Mouse (Mus musculus) liver, embryonic 12.5 days (tissue): Measurements from ENCODE around the gene Oasl2. TPM values are rescaled to one million over a fixed set of nuclear protein-coding genes. Genes with fewer than 3 reads are reported as not detected.
"Not testable (repeated sequence)": the region's sequence is repeated elsewhere in the genome, so short reads cannot be mapped to it uniquely, and the experiment has no call there.

Experiments
- ATAC-seq: fragments of 200-750 bp; cut with Nextera tagmentation; 2 replicates; pipeline ENCODE4 v1.8.0; 2017; ENCODE audit warnings: moderate number of reproducible peaks, mild to moderate bottlenecking, moderate library complexity
- H3K27ac ChIP-seq: fragments of 300-500 bp; sonication (generic); 2 replicates; pipeline ENCODE4 v1.5.1; 2016; ENCODE audit warnings: mild to moderate bottlenecking
- H3K27me3 ChIP-seq: fragments of 300-500 bp; sonication (generic); replicated peaks from 2 replicates; pipeline ENCODE4 v1.6.1; 2016; ENCODE audit warnings: mild to moderate bottlenecking, moderate library complexity
- H3K36me3 ChIP-seq: fragments of 300-500 bp; sonication (generic); 2 replicates; pipeline ENCODE4 v1.6.1; 2016; ENCODE audit warnings: mild to moderate bottlenecking, moderate library complexity
- H3K4me1 ChIP-seq: fragments of 300-500 bp; sonication (generic); 2 replicates; pipeline ENCODE4 v1.6.1; 2016
- H3K4me2 ChIP-seq: fragments of 300-500 bp; sonication (generic); 2 replicates; pipeline ENCODE4 v1.6.1; 2016; ENCODE audit warnings: mild to moderate bottlenecking, moderate library complexity
- H3K4me3 ChIP-seq: fragments of 300-500 bp; sonication (generic); 2 replicates; pipeline ENCODE4 v1.5.1; 2016; ENCODE audit warnings: mild to moderate bottlenecking, moderate library complexity
- H3K9ac ChIP-seq: fragments of 300-500 bp; sonication (generic); 2 replicates; pipeline ENCODE4 v1.6.1; 2016; ENCODE audit warnings: mild to moderate bottlenecking, moderate library complexity
- H3K9me3 ChIP-seq: fragments of 300-500 bp; sonication (generic); replicated peaks from 2 replicates; pipeline ENCODE4 v1.6.1; 2016; ENCODE audit warnings: mild to moderate bottlenecking, moderate library complexity
- WGBS: fragments of 180-500 bp; shearing (Covaris S2); methylation state at CpG from one replicate; pipeline ENCODE4 v1.1.7; 2016; ENCODE audit not compliant: insufficient replicate concordance; 5-methylcytosine and 5-hydroxymethylcytosine counted together
- polyA plus RNA-seq: library from polyadenylated mRNA; unstranded; fragments of >200 nt; fragmentation: Nextera tagmentation; extraction: Ambion mirVana; gene quantifications from 2 replicates; pipeline ENCODE4 v1.2.1, GENCODE M21; 2016

Gene Oasl2
- 3.5 and 3.9 TPM in 2 replicates for polyA plus RNA-seq

- peak within 1 kb of the TSS; percentile 29 for H3K4me3 ChIP-seq
- no peak within 1 kb of the TSS for H3K27ac ChIP-seq
- H3K4me2 ChIP-seq = peak within 1 kb of the TSS; percentile 48
- H3K4me1 ChIP-seq = peaks cover 17% of the 10 kb centered on the region
- ATAC-seq = no peak
- WGBS = 41% methylated on average over 13 of the region's 13 CpGs
- H3K36me3 ChIP-seq = no peaks in the 10 kb centered on the region
- peak within 1 kb of the TSS; percentile 27; the same call in 1 of the 2 replicates for H3K9ac ChIP-seq
- H3K9me3 ChIP-seq = no peaks in the 10 kb centered on the region
- peaks cover 34% of the 10 kb centered on the region for H3K27me3 ChIP-seq
Measured at GRCm38 (mm10) chr5:114896688-114897373, at the start of gene Oasl2. TSS of gene Oasl2 (plus strand) at chr5:114896936.

- H3K27ac ChIP-seq = no peak overlapping the region
Measured at GRCm38 (mm10) chr5:114851565-114852236, 45.0 kb upstream of the Oasl2 start.

GRCm38 (mm10) chr5:114853364-114853763 is 43.4 kb upstream of the Oasl2 start, which contains the start of gene 4930519G04Rik:
TSS of gene 4930519G04Rik (plus strand) at chr5:114853664.
- H3K4me1 ChIP-seq, H3K27ac ChIP-seq, H3K9me3 ChIP-seq, H3K4me3 ChIP-seq, H3K4me2 ChIP-seq, H3K9ac ChIP-seq, H3K36me3 ChIP-seq, ATAC-seq: not testable (repeated sequence)
- WGBS = 69% methylated on average over 3 of the region's 5 CpGs
- peaks cover 28% of the 10 kb centered on the region for H3K27me3 ChIP-seq

More at GRCm38 (mm10) chr5:114851565-114852236, 45.0 kb upstream of the Oasl2 start:
- 0 out of 2 replicates have a peak, but pooled peaks have one; percentile 37 for ATAC-seq
- H3K9ac ChIP-seq = no peak overlapping the region
- peaks cover 16% of the 10 kb centered on the region for H3K27me3 ChIP-seq
- H3K4me2 ChIP-seq = no peak overlapping the region
- WGBS = 66% methylated on average over 20 of the region's 20 CpGs
- H3K36me3 ChIP-seq = no peaks in the 10 kb centered on the region
- no peaks in the 10 kb centered on the region for H3K9me3 ChIP-seq
- H3K4me3 ChIP-seq = no peak overlapping the region
- no peaks in the 10 kb centered on the region for H3K4me1 ChIP-seq

GRCm38 (mm10) chr5:114858582-114858981 is 38.2 kb upstream of the Oasl2 start, which contains the start of gene Gm9936:
TSS of gene Gm9936 (minus strand) at chr5:114858682.
- H3K9me3 ChIP-seq = no peaks in the 10 kb centered on the region
- peaks cover 52% of the 10 kb centered on the region for H3K27me3 ChIP-seq
- no peaks in the 10 kb centered on the region for H3K36me3 ChIP-seq
- H3K4me2 ChIP-seq = peak within 1 kb of the TSS; percentile 36
- H3K27ac ChIP-seq = no peak within 1 kb of the TSS
- peaks cover 3% of the 10 kb centered on the region; the same call in 1 of the 2 replicates for H3K4me1 ChIP-seq
- ATAC-seq = no peak
- H3K4me3 ChIP-seq = no peak within 1 kb of the TSS
- 72% methylated on average over 12 of the region's 12 CpGs for WGBS
- H3K9ac ChIP-seq = no peak within 1 kb of the TSS

- Histone ChIP-seq H3K9me3 (no peaks in the 10 kb centered on the region), H3K9ac (no peak overlapping the region), H3K36me3 (no peaks in the 10 kb centered on the region), H3K4me2 (peak overlapping the region; percentile 36), H3K27ac (no peak overlapping the region), H3K4me3 (no peak overlapping the region), H3K27me3 (peaks cover 52% of the 10 kb centered on the region), H3K4me1 (peaks cover 3% of the 10 kb centered on the region; the same call in 1 of the 2 replicates)
- WGBS = 6% methylated on average over 18 of the region's 18 CpGs
- ATAC-seq = no peak
Measured at GRCm38 (mm10) chr5:114859253-114859652, 37.5 kb upstream of the Oasl2 start.

GRCm38 (mm10) chr5:114861730-114862129 is 35.0 kb upstream of the Oasl2 start:
- Histone ChIP-seq H3K9ac (no peak overlapping the region), H3K36me3 (no peaks in the 10 kb centered on the region), H3K4me1 (peaks cover 3% of the 10 kb centered on the region; the same call in 1 of the 2 replicates), H3K9me3 (no peaks in the 10 kb centered on the region), H3K4me3 (no peak overlapping the region), H3K4me2 (no peak overlapping the region), H3K27ac (no peak overlapping the region), H3K27me3 (peaks cover 46% of the 10 kb centered on the region)
- 64% methylated on average over 6 of the region's 6 CpGs for WGBS
- no peak for ATAC-seq

- Histone ChIP-seq H3K36me3 (no peaks in the 10 kb centered on the region), H3K9me3 (peaks cover 11% of the 10 kb centered on the region), H3K4me3 (no peak overlapping the region), H3K27ac (no peak overlapping the region), H3K4me1 (no peaks in the 10 kb centered on the region), H3K27me3 (peaks cover 19% of the 10 kb centered on the region), H3K9ac (no peak overlapping the region), H3K4me2 (no peak overlapping the region)
- 61% methylated on average over 7 of the region's 7 CpGs for WGBS
- ATAC-seq = no peak
Measured at GRCm38 (mm10) chr5:114864813-114865212, 31.9 kb upstream of the Oasl2 start.

- ATAC-seq = no peak
- Histone ChIP-seq H3K4me3 (no peak overlapping the region), H3K36me3 (no peaks in the 10 kb centered on the region), H3K27me3 (peaks cover 14% of the 10 kb centered on the region), H3K4me1 (no peaks in the 10 kb centered on the region), H3K27ac (no peak overlapping the region), H3K9ac (no peak overlapping the region), H3K9me3 (peaks cover 11% of the 10 kb centered on the region), H3K4me2 (no peak overlapping the region)
- 80% methylated on average over 12 of the region's 12 CpGs for WGBS
Measured at GRCm38 (mm10) chr5:114865279-114865678, 31.5 kb upstream of the Oasl2 start.

GRCm38 (mm10) chr5:114875858-114876257 is 20.9 kb upstream of the Oasl2 start:
- H3K4me2 ChIP-seq = no peak overlapping the region
- 46% methylated on average over 6 of the region's 6 CpGs for WGBS

GRCm38 (mm10) chr5:114876331-114876730 is 20.4 kb upstream of the Oasl2 start:
- H3K27ac ChIP-seq = no peak overlapping the region
- no peak for ATAC-seq
- H3K4me3 ChIP-seq = no peak overlapping the region
- no peaks in the 10 kb centered on the region for H3K9me3 ChIP-seq
- no peak overlapping the region for H3K4me2 ChIP-seq
- peaks cover 27% of the 10 kb centered on the region for H3K27me3 ChIP-seq
- WGBS = 51% methylated on average over 6 of the region's 6 CpGs
- H3K36me3 ChIP-seq = no peaks in the 10 kb centered on the region
- peaks cover 6% of the 10 kb centered on the region; the same call in 1 of the 2 replicates for H3K4me1 ChIP-seq
- H3K9ac ChIP-seq = no peak overlapping the region

More at GRCm38 (mm10) chr5:114875858-114876257, 20.9 kb upstream of the Oasl2 start:
- H3K4me3 ChIP-seq = no peak overlapping the region
- no peak overlapping the region for H3K27ac ChIP-seq
- peaks cover 6% of the 10 kb centered on the region; the same call in 1 of the 2 replicates for H3K4me1 ChIP-seq
- no peak for ATAC-seq
- H3K27me3 ChIP-seq = peaks cover 27% of the 10 kb centered on the region
- no peaks in the 10 kb centered on the region for H3K36me3 ChIP-seq
- H3K9me3 ChIP-seq = no peaks in the 10 kb centered on the region
- H3K9ac ChIP-seq = no peak overlapping the region

GRCm38 (mm10) chr5:114877487-114877886 is 19.2 kb upstream of the Oasl2 start:
- Histone ChIP-seq H3K36me3 (no peaks in the 10 kb centered on the region), H3K27me3 (peaks cover 28% of the 10 kb centered on the region), H3K4me1 (peaks cover 6% of the 10 kb centered on the region; the same call in 1 of the 2 replicates), H3K4me3 (no peak overlapping the region), H3K9me3 (no peaks in the 10 kb centered on the region), H3K27ac (no peak overlapping the region), H3K9ac (no peak overlapping the region), H3K4me2 (no peak overlapping the region)
- 59% methylated on average over 7 of the region's 7 CpGs for WGBS
- ATAC-seq = no peak

- H3K4me2 ChIP-seq = no peak overlapping the region
- H3K4me3 ChIP-seq = no peak overlapping the region
- 32% methylated on average over 13 of the region's 13 CpGs for WGBS
- no peak overlapping the region for H3K27ac ChIP-seq
- no peaks in the 10 kb centered on the region for H3K36me3 ChIP-seq
- no peak overlapping the region for H3K9ac ChIP-seq
- H3K27me3 ChIP-seq = peaks cover 28% of the 10 kb centered on the region
- ATAC-seq = no peak
- H3K9me3 ChIP-seq = no peaks in the 10 kb centered on the region
- H3K4me1 ChIP-seq = peaks cover 6% of the 10 kb centered on the region; the same call in 1 of the 2 replicates
Measured at GRCm38 (mm10) chr5:114879399-114879798, 17.3 kb upstream of the Oasl2 start.
